Mouse (Mus musculus) heart, postnatal 0 days (tissue): ENCODE measurements around the gene Gm21985. TPM values are rescaled to one million over a fixed set of nuclear protein-coding genes. Genes with fewer than 3 reads are reported as not detected.

Source experiments
- ATAC-seq: fragments of 200-750 bp; cut with Nextera tagmentation; 2 replicates; pipeline ENCODE4 v1.8.0; 2017; ENCODE audit warnings: low read depth, moderate number of reproducible peaks, moderate library complexity; ENCODE audit not compliant: insufficient read depth
- DNase-seq: peaks from one replicate; pipeline ENCODE4 v3.0.0-alpha.2; 2016; ENCODE audit warnings: low spot score
- H3K27ac ChIP-seq: fragments of 300-500 bp; sonication (generic); 2 replicates; pipeline ENCODE4 v1.5.1; 2014; ENCODE audit warnings: low read depth, mild to moderate bottlenecking
- H3K27me3 ChIP-seq: fragments of 300-500 bp; sonication (generic); 2 replicates; pipeline ENCODE4 v1.6.1; 2014; ENCODE audit warnings: low read length, mixed read lengths; ENCODE audit not compliant: control insufficient read depth, insufficient read depth
- H3K36me3 ChIP-seq: fragments of 300-500 bp; sonication (generic); replicated peaks from 2 replicates; pipeline ENCODE4 v1.6.1; 2014; ENCODE audit warnings: low read length, mixed read lengths; ENCODE audit not compliant: control insufficient read depth, insufficient read depth
- H3K4me1 ChIP-seq: fragments of 300-500 bp; sonication (generic); 2 replicates; pipeline ENCODE4 v1.6.1; 2014; ENCODE audit warnings: antibody characterized with exemption; ENCODE audit not compliant: control insufficient read depth, insufficient read depth
- H3K4me2 ChIP-seq: fragments of 300-500 bp; sonication (generic); 2 replicates; pipeline ENCODE4 v1.6.1; 2014; ENCODE audit warnings: low read depth, mild to moderate bottlenecking, low read length, moderate library complexity
- H3K4me3 ChIP-seq: fragments of 300-500 bp; sonication (generic); 2 replicates; pipeline ENCODE4 v1.5.1; 2014; ENCODE audit warnings: low read depth, low read length
- H3K9ac ChIP-seq: fragments of 300-500 bp; sonication (generic); replicated peaks from 2 replicates; pipeline ENCODE4 v1.6.1; 2014; ENCODE audit warnings: low read depth, low read length, mixed read lengths
- H3K9me3 ChIP-seq: fragments of 300-500 bp; sonication (generic); replicated peaks from 2 replicates; pipeline ENCODE4 v1.6.1; 2016; ENCODE audit warnings: low read length; ENCODE audit not compliant: control insufficient read depth
- CTCF ChIP-seq: IDR thresholded peaks from 2 replicates; pipeline ENCODE4 v1.5.1; 2016; ENCODE audit warnings: antibody characterized with exemption, control low read depth, low read depth
- EP300 ChIP-seq: IDR thresholded peaks from 2 replicates; pipeline ENCODE4 v1.6.1; 2016; ENCODE audit warnings: antibody characterized with exemption, low read depth
- WGBS: fragments of 180-500 bp; shearing (Covaris S2); extraction: QIAGEN DNeasy Blood & Tissue Kit; methylation state at CpG from one replicate; pipeline ENCODE4 v1.1.7; 2014; 5-methylcytosine and 5-hydroxymethylcytosine counted together
- polyA plus RNA-seq: library from polyadenylated mRNA; unstranded; fragments of >200 nt; fragmentation: Nextera tagmentation; extraction: Ambion mirVana; gene quantifications from 2 replicates; pipeline ENCODE4 v1.2.1, GENCODE M21; 2015
- total RNA-seq: library from RNA; depleted of rRNA; stranded (reverse); fragments of >200 nt; gene quantifications from 2 replicates; pipeline ENCODE4 v1.2.3, GENCODE M21; 2014; ENCODE audit warnings: low replicate concordance

The Gm21985 gene
- total and polyA plus RNA-seq, 2 experiments from 2014 or later = not detected

GRCm38 (mm10) chr2:112236620-112237019 is 29.5 kb upstream of the Gm21985 start:
- ATAC-seq (no peak), DNase-seq (no peak)
- no peak overlapping the region for H3K27ac ChIP-seq
- WGBS = 80% methylated on average over 2 of the region's 2 CpGs
- H3K4me3 ChIP-seq = no peak overlapping the region
- TF ChIP-seq CTCF (no peak), EP300 (no peak)
- H3K4me2 ChIP-seq = no peak overlapping the region
- H3K9ac ChIP-seq = no peak overlapping the region
- no peaks in the 10 kb centered on the region for H3K4me1 ChIP-seq
- no peaks in the 10 kb centered on the region for H3K27me3 ChIP-seq
- no peaks in the 10 kb centered on the region for H3K9me3 ChIP-seq
- H3K36me3 ChIP-seq = no peaks in the 10 kb centered on the region

GRCm38 (mm10) chr2:112238006-112238405 is 28.1 kb upstream of the Gm21985 start:
- TF ChIP-seq EP300 (no peak), CTCF (no peak)
- Histone ChIP-seq H3K4me3 (no peak overlapping the region), H3K4me2 (no peak overlapping the region), H3K27ac (no peak overlapping the region), H3K36me3 (no peaks in the 10 kb centered on the region), H3K4me1 (no peaks in the 10 kb centered on the region), H3K9me3 (no peaks in the 10 kb centered on the region), H3K27me3 (no peaks in the 10 kb centered on the region), H3K9ac (no peak overlapping the region)
- no peak for ATAC-seq
- 12% methylated on average over 4 of the region's 4 CpGs for WGBS
- DNase-seq = no peak

GRCm38 (mm10) chr2:112239212-112239934 is 26.7 kb upstream of the Gm21985 start, which contains the start of gene Lpcat4:
Lpcat4 (plus strand) TSS chr2:112239468.
- Histone ChIP-seq H3K9me3 (no peaks in the 10 kb centered on the region), H3K4me3 (peak within 1 kb of the TSS; percentile 82), H3K4me2 (peak within 1 kb of the TSS; percentile 89), H3K36me3 (peaks cover 3% of the 10 kb centered on the region; the same call in 1 of the 2 replicates), H3K27ac (peak within 1 kb of the TSS; percentile 59), H3K9ac (peak within 1 kb of the TSS; percentile 55), H3K27me3 (no peaks in the 10 kb centered on the region), H3K4me1 (no peaks in the 10 kb centered on the region)
- DNase-seq = peak; percentile 60
- peak; percentile 84 for ATAC-seq
- TF ChIP-seq CTCF = peak; percentile 83
- no peak for TF ChIP-seq EP300
- under 1% methylated on average over 80 of the region's 94 CpGs for WGBS

GRCm38 (mm10) chr2:112239935-112240721 is 26.0 kb upstream of the Gm21985 start:
- WGBS = under 1% methylated on average over 28 of the region's 28 CpGs
- Histone ChIP-seq H3K4me2 (peak overlapping the region; percentile 89), H3K27me3 (no peaks in the 10 kb centered on the region), H3K4me3 (peak overlapping the region; percentile 82), H3K27ac (no peak overlapping the region), H3K36me3 (peaks cover 4% of the 10 kb centered on the region; the same call in 1 of the 2 replicates), H3K9ac (peak overlapping the region; percentile 55), H3K9me3 (no peaks in the 10 kb centered on the region), H3K4me1 (no peaks in the 10 kb centered on the region)
- no peak for DNase-seq
- ATAC-seq = peak; percentile 15
- TF ChIP-seq CTCF (no peak), EP300 (no peak)

GRCm38 (mm10) chr2:112241787-112242186 is 24.3 kb upstream of the Gm21985 start:
- no peak for ATAC-seq
- no peak overlapping the region for H3K27ac ChIP-seq
- no peaks in the 10 kb centered on the region for H3K9me3 ChIP-seq
- DNase-seq = no peak
- WGBS = 77% methylated on average over 14 of the region's 14 CpGs
- no peaks in the 10 kb centered on the region for H3K27me3 ChIP-seq
- TF ChIP-seq EP300 (no peak), CTCF (no peak)
- H3K9ac ChIP-seq = no peak overlapping the region
- no peak overlapping the region for H3K4me3 ChIP-seq
- H3K4me2 ChIP-seq = no peak overlapping the region
- no peaks in the 10 kb centered on the region for H3K4me1 ChIP-seq
- peaks cover 4% of the 10 kb centered on the region; the same call in 1 of the 2 replicates for H3K36me3 ChIP-seq
